Mouse (Mus musculus): ENCODE results near the gene Ccnk. TPM values are rescaled to one million over a fixed set of nuclear protein-coding genes. Genes with fewer than 3 reads are reported as not detected.

Gene Ccnk
- polyA plus RNA-seq, 1 experiment: 15.5 TPM

DNA sequence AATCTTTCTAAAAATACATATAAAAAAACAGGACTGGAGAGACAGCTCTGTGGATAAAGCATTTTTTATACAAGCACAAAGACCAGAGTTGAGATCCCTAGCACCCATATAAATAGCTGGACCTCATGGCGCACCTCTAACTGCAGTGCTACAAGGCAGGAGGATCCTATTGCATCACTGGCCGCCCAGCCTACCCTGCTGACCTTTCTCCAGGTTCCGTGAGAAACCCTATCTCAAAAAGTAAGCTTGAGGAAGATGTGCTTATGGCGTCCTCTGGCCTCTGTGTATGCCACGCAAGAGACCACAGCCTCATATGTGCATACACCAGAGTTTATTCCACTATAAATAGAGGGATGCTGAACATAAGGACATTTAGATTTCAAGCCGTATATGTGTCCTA, 2.3 kb downstream of the Ccnk start:
- DNase-seq (ENCODE audit: low read depth in 1 of 2, low spot score in 2 of 2): no peak
- Histone ChIP-seq H3K4me1 (ENCODE audit: control insufficient read depth, insufficient read depth, insufficient read length) (peaks cover 5% of the 10 kb centered on the region; the same call in 1 of the 2 replicates), H3K36me3 (ENCODE audit: control insufficient read depth, insufficient read depth, low read length) (peaks cover 10% of the 10 kb centered on the region), H3K27ac (ENCODE audit: insufficient read depth, low read length) (no peak overlapping the region), H3K4me3 (ENCODE audit: extremely low read depth, insufficient read depth, insufficient read length) (no peak overlapping the region), H3K27me3 (ENCODE audit: control insufficient read depth, insufficient read depth, low read length) (no peaks in the 10 kb centered on the region)
- 96% methylated on average over 6 of the region's 6 CpGs for WGBS
- no peak for TF ChIP-seq POLR2A (IDR thresholded peaks at IDR 0.05; ENCODE audit: low read depth, low read length)
- TF ChIP-seq CTCF (IDR thresholded peaks at IDR 0.05; ENCODE audit: extremely low read depth, insufficient read depth, insufficient read length, insufficient replicate concordance): no peak

GRCm38 (mm10) chr12:108187541-108188091, 8.2 kb downstream of the Ccnk start:
- H3K27me3 ChIP-seq (ENCODE audit: control insufficient read depth, insufficient read depth, low read length): no peaks in the 10 kb centered on the region
- no peak overlapping the region for H3K4me3 ChIP-seq (ENCODE audit: extremely low read depth, insufficient read depth, insufficient read length)
- WGBS: 94% methylated on average over 6 of the region's 6 CpGs
- H3K36me3 ChIP-seq (ENCODE audit: control insufficient read depth, insufficient read depth, low read length): peaks cover 40% of the 10 kb centered on the region
- DNase-seq (ENCODE audit: low read depth in 1 of 2, low spot score in 2 of 2): no peak
- H3K27ac ChIP-seq (ENCODE audit: insufficient read depth, low read length): no peak overlapping the region
- H3K4me1 ChIP-seq (ENCODE audit: control insufficient read depth, insufficient read depth, insufficient read length): no peaks in the 10 kb centered on the region
- TF ChIP-seq CTCF (IDR thresholded peaks at IDR 0.05; ENCODE audit: extremely low read depth, insufficient read depth, insufficient read length, insufficient replicate concordance) (no peak), POLR2A (IDR thresholded peaks at IDR 0.05; ENCODE audit: low read depth, low read length) (no peak)

GRCm38 (mm10) chr12:108193878-108194277, 14.5 kb downstream of the Ccnk start:
- H3K4me3 ChIP-seq (ENCODE audit: extremely low read depth, insufficient read depth, insufficient read length): no peak overlapping the region
- no peaks in the 10 kb centered on the region for H3K27me3 ChIP-seq (ENCODE audit: control insufficient read depth, insufficient read depth, low read length)
- H3K4me1 ChIP-seq (ENCODE audit: control insufficient read depth, insufficient read depth, insufficient read length): no peaks in the 10 kb centered on the region
- WGBS: 93% methylated on average over 5 of the region's 5 CpGs
- TF ChIP-seq CTCF (IDR thresholded peaks at IDR 0.05; ENCODE audit: extremely low read depth, insufficient read depth, insufficient read length, insufficient replicate concordance) (no peak), POLR2A (IDR thresholded peaks at IDR 0.05; ENCODE audit: low read depth, low read length) (no peak)
- H3K36me3 ChIP-seq (ENCODE audit: control insufficient read depth, insufficient read depth, low read length): peaks cover 59% of the 10 kb centered on the region
- H3K27ac ChIP-seq (ENCODE audit: insufficient read depth, low read length): no peak overlapping the region
- no peak for DNase-seq (ENCODE audit: low read depth in 1 of 2, low spot score in 2 of 2)

DNA sequence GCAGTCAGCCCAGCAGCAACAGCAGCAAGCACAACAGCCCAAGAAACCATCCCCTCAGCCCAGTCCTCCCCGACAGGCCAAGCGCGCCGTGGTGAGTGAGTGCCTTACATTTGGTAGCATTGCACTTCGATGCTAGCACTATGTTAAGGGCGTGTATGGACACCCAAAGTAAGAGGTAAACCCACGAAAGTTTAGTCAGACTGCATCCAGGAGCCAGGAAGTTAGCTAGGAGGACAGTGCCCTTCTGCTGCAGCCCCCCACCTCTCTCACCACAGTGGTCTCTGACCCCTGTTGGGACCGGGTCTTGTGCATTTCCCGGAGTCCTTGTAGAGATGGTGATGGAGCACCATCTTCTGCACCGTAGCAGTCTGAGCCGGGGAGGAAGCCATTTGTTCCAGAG, 16.4 kb downstream of the Ccnk start:
- Histone ChIP-seq H3K4me3 (ENCODE audit: extremely low read depth, insufficient read depth, insufficient read length) (no peak overlapping the region), H3K4me1 (ENCODE audit: control insufficient read depth, insufficient read depth, insufficient read length) (no peaks in the 10 kb centered on the region), H3K27ac (ENCODE audit: insufficient read depth, low read length) (no peak overlapping the region), H3K36me3 (ENCODE audit: control insufficient read depth, insufficient read depth, low read length) (peaks cover 67% of the 10 kb centered on the region), H3K27me3 (ENCODE audit: control insufficient read depth, insufficient read depth, low read length) (no peaks in the 10 kb centered on the region)
- no peak for DNase-seq (ENCODE audit: low read depth in 1 of 2, low spot score in 2 of 2)
- 94% methylated on average over 11 of the region's 11 CpGs for WGBS
- TF ChIP-seq POLR2A (IDR thresholded peaks at IDR 0.05; ENCODE audit: low read depth, low read length) (no peak), CTCF (IDR thresholded peaks at IDR 0.05; ENCODE audit: extremely low read depth, insufficient read depth, insufficient read length, insufficient replicate concordance) (no peak)

- no peak for TF ChIP-seq CTCF (IDR thresholded peaks at IDR 0.05; ENCODE audit: extremely low read depth, insufficient read depth, insufficient read length, insufficient replicate concordance)
- TF ChIP-seq POLR2A (IDR thresholded peaks at IDR 0.05; ENCODE audit: low read depth, low read length): no peak
- DNase-seq (ENCODE audit: low read depth in 1 of 2, low spot score in 2 of 2): no peak
- WGBS: 93% methylated on average over 4 of the region's 4 CpGs
- Histone ChIP-seq H3K4me1 (ENCODE audit: control insufficient read depth, insufficient read depth, insufficient read length) (no peaks in the 10 kb centered on the region), H3K4me3 (ENCODE audit: extremely low read depth, insufficient read depth, insufficient read length) (no peak overlapping the region), H3K27ac (ENCODE audit: insufficient read depth, low read length) (no peak overlapping the region), H3K36me3 (ENCODE audit: control insufficient read depth, insufficient read depth, low read length) (peaks cover 75% of the 10 kb centered on the region), H3K27me3 (ENCODE audit: control insufficient read depth, insufficient read depth, low read length) (no peaks in the 10 kb centered on the region)
These were observed 19.1 kb downstream of the Ccnk start for GRCm38 (mm10) chr12:108198447-108198846.

GRCm38 (mm10) chr12:108200094-108200493, 20.7 kb downstream of the Ccnk start:
- no peak for DNase-seq (ENCODE audit: low read depth in 1 of 2, low spot score in 2 of 2)
- Histone ChIP-seq H3K27ac (ENCODE audit: insufficient read depth, low read length) (no peak overlapping the region), H3K36me3 (ENCODE audit: control insufficient read depth, insufficient read depth, low read length) (peaks cover 61% of the 10 kb centered on the region), H3K4me3 (ENCODE audit: extremely low read depth, insufficient read depth, insufficient read length) (no peak overlapping the region), H3K4me1 (ENCODE audit: control insufficient read depth, insufficient read depth, insufficient read length) (no peaks in the 10 kb centered on the region), H3K27me3 (ENCODE audit: control insufficient read depth, insufficient read depth, low read length) (no peaks in the 10 kb centered on the region)
- WGBS: 94% methylated on average over 1 of the region's 1 CpGs
- TF ChIP-seq CTCF (IDR thresholded peaks at IDR 0.05; ENCODE audit: extremely low read depth, insufficient read depth, insufficient read length, insufficient replicate concordance) (no peak), POLR2A (IDR thresholded peaks at IDR 0.05; ENCODE audit: low read depth, low read length) (no peak)

GRCm38 (mm10) chr12:108203895-108204294, 24.5 kb downstream of the Ccnk start:
- no peak for TF ChIP-seq CTCF (IDR thresholded peaks at IDR 0.05; ENCODE audit: extremely low read depth, insufficient read depth, insufficient read length, insufficient replicate concordance)
- no peak for TF ChIP-seq POLR2A (IDR thresholded peaks at IDR 0.05; ENCODE audit: low read depth, low read length)
- Histone ChIP-seq H3K36me3 (ENCODE audit: control insufficient read depth, insufficient read depth, low read length) (peaks cover 34% of the 10 kb centered on the region), H3K27ac (ENCODE audit: insufficient read depth, low read length) (peak overlapping the region; percentile 38; the same call in 1 of the 2 replicates), H3K27me3 (ENCODE audit: control insufficient read depth, insufficient read depth, low read length) (no peaks in the 10 kb centered on the region), H3K4me1 (ENCODE audit: control insufficient read depth, insufficient read depth, insufficient read length) (no peaks in the 10 kb centered on the region), H3K4me3 (ENCODE audit: extremely low read depth, insufficient read depth, insufficient read length) (no peak overlapping the region)
- 73% methylated on average over 8 of the region's 8 CpGs for WGBS
- DNase-seq (ENCODE audit: low read depth in 1 of 2, low spot score in 2 of 2): no peak
